Mouse (Mus musculus) forebrain, embryonic 11.5 days (tissue): Measurements from ENCODE around the gene 2410004B18Rik. TPM values are rescaled to one million over a fixed set of nuclear protein-coding genes. Genes with fewer than 3 reads are reported as not detected.
A peak's percentile ranks its signal among the peaks of the same experiment; 100 is the strongest.

ENCODE experiments used
- ATAC-seq: fragments of 200-750 bp; cut with Nextera tagmentation; replicated peaks from 2 replicates; pipeline ENCODE4 v1.8.0; 2017; ENCODE audit warnings: moderate TSS enrichment; ENCODE audit not compliant: low FRiP score
- DNase-seq: peaks from one replicate; pipeline ENCODE4 v3.0.0-alpha.2; 2017; ENCODE audit warnings: low spot score
- H3K27ac ChIP-seq: fragments of 300-500 bp; sonication (generic); 2 replicates; pipeline ENCODE4 v1.5.1; 2014; ENCODE audit warnings: low read depth, low read length
- H3K27me3 ChIP-seq: fragments of 300-500 bp; sonication (generic); 2 replicates; pipeline ENCODE4 v1.6.1; 2014; ENCODE audit warnings: mild to moderate bottlenecking, low read length, mixed read lengths; ENCODE audit not compliant: control insufficient read depth, insufficient read depth
- H3K36me3 ChIP-seq: fragments of 300-500 bp; sonication (generic); 2 replicates; pipeline ENCODE4 v1.6.1; 2014; ENCODE audit warnings: mild to moderate bottlenecking, low read length, moderate library complexity, mixed read lengths; ENCODE audit not compliant: control insufficient read depth, insufficient read depth
- H3K4me1 ChIP-seq: fragments of 300-500 bp; sonication (generic); replicated peaks from 2 replicates; pipeline ENCODE4 v1.6.1; 2014; ENCODE audit warnings: low read length, mixed read lengths; ENCODE audit not compliant: control insufficient read depth, insufficient read depth
- H3K4me2 ChIP-seq: fragments of 300-500 bp; sonication (generic); 2 replicates; pipeline ENCODE4 v1.6.1; 2014; ENCODE audit warnings: low read depth, mild to moderate bottlenecking, low read length, moderate library complexity, mixed read lengths; ENCODE audit not compliant: severe bottlenecking
- H3K4me3 ChIP-seq: fragments of 300-500 bp; sonication (generic); 2 replicates; pipeline ENCODE4 v1.5.1; 2014; ENCODE audit warnings: low read depth, low read length
- H3K9ac ChIP-seq: fragments of 300-500 bp; sonication (generic); 2 replicates; pipeline ENCODE4 v1.6.1; 2014; ENCODE audit warnings: low read length
- H3K9me3 ChIP-seq: fragments of 300-500 bp; sonication (generic); 2 replicates; pipeline ENCODE4 v1.6.1; 2016; ENCODE audit warnings: low read length, mixed read lengths; ENCODE audit not compliant: control insufficient read depth
- WGBS: fragments of 180-500 bp; shearing (Covaris S2); extraction: QIAGEN DNeasy Blood & Tissue Kit; methylation state at CpG from one replicate; pipeline ENCODE4 v1.1.7; 2014; 5-methylcytosine and 5-hydroxymethylcytosine counted together
- polyA plus RNA-seq: library from polyadenylated mRNA; unstranded; fragments of >200 nt; fragmentation: Nextera tagmentation; extraction: Ambion mirVana; gene quantifications from 2 replicates; pipeline ENCODE4 v1.2.1, GENCODE M21; 2014

2410004B18Rik gene
- polyA plus RNA-seq, 1 experiment from 2014 or later, result 59.5 TPM

GRCm38 (mm10) chr3:145922971-145923370 is 14.8 kb upstream of the 2410004B18Rik start:
- H3K4me1 ChIP-seq, result peaks cover 4% of the 10 kb centered on the region; the same call in 1 of the 2 replicates
- H3K9ac ChIP-seq, result no peak overlapping the region
- DNase-seq (no peak), ATAC-seq (no peak)
- no peaks in the 10 kb centered on the region for H3K36me3 ChIP-seq
- no peaks in the 10 kb centered on the region for H3K27me3 ChIP-seq
- no peak overlapping the region for H3K4me3 ChIP-seq
- no peak overlapping the region for H3K27ac ChIP-seq
- H3K9me3 ChIP-seq, result no peaks in the 10 kb centered on the region
- no peak overlapping the region for H3K4me2 ChIP-seq
- 69% methylated on average over 3 of the region's 3 CpGs for WGBS

- Histone ChIP-seq H3K27ac (peak overlapping the region; percentile 79), H3K4me1 (peaks cover 4% of the 10 kb centered on the region; the same call in 1 of the 2 replicates), H3K27me3 (no peaks in the 10 kb centered on the region), H3K9ac (peak overlapping the region; percentile 87), H3K4me3 (peak overlapping the region; percentile 83), H3K9me3 (no peaks in the 10 kb centered on the region), H3K4me2 (peak overlapping the region; percentile 63), H3K36me3 (no peaks in the 10 kb centered on the region)
- ATAC-seq (peak; percentile 100), DNase-seq (peak; percentile 99)
- under 1% methylated on average over 58 of the region's 58 CpGs for WGBS
Measured at GRCm38 (mm10) chr3:145923874-145924577, 13.8 kb upstream of the 2410004B18Rik start.

GRCm38 (mm10) chr3:145924649-145925337 is 13.0 kb upstream of the 2410004B18Rik start:
- H3K27ac ChIP-seq, result peak overlapping the region; percentile 79
- H3K27me3 ChIP-seq, result no peaks in the 10 kb centered on the region
- no peaks in the 10 kb centered on the region for H3K9me3 ChIP-seq
- H3K4me3 ChIP-seq, result peak overlapping the region; percentile 83
- DNase-seq, result no peak
- peak overlapping the region; percentile 63 for H3K4me2 ChIP-seq
- 5% methylated on average over 39 of the region's 39 CpGs for WGBS
- peak overlapping the region; percentile 87 for H3K9ac ChIP-seq
- H3K4me1 ChIP-seq, result peaks cover 4% of the 10 kb centered on the region; the same call in 1 of the 2 replicates
- no peak for ATAC-seq
- H3K36me3 ChIP-seq, result no peaks in the 10 kb centered on the region

GRCm38 (mm10) chr3:145925506-145925905 is 12.3 kb upstream of the 2410004B18Rik start:
- no peak for DNase-seq
- Histone ChIP-seq H3K27ac (no peak overlapping the region), H3K36me3 (no peaks in the 10 kb centered on the region), H3K9ac (peak overlapping the region; percentile 25; the same call in 1 of the 2 replicates), H3K4me2 (peak overlapping the region; percentile 63; the same call in 1 of the 2 replicates), H3K4me1 (peaks cover 4% of the 10 kb centered on the region; the same call in 1 of the 2 replicates), H3K9me3 (no peaks in the 10 kb centered on the region), H3K27me3 (no peaks in the 10 kb centered on the region), H3K4me3 (peak overlapping the region; percentile 83)
- 81% methylated on average over 5 of the region's 5 CpGs for WGBS
- no peak for ATAC-seq

GRCm38 (mm10) chr3:145929525-145930400 is 8.1 kb upstream of the 2410004B18Rik start:
- H3K9ac ChIP-seq, result no peak overlapping the region
- H3K9me3 ChIP-seq, result no peaks in the 10 kb centered on the region
- H3K36me3 ChIP-seq, result no peaks in the 10 kb centered on the region; the same call in 1 of the 2 replicates
- ATAC-seq (no peak), DNase-seq (no peak)
- H3K27ac ChIP-seq, result no peak overlapping the region
- no peak overlapping the region for H3K4me2 ChIP-seq
- 70% methylated on average over 7 of the region's 7 CpGs for WGBS
- peaks cover 4% of the 10 kb centered on the region; the same call in 1 of the 2 replicates for H3K4me1 ChIP-seq
- no peaks in the 10 kb centered on the region for H3K27me3 ChIP-seq
- H3K4me3 ChIP-seq, result no peak overlapping the region

- Histone ChIP-seq H3K4me3 (no peak overlapping the region), H3K4me2 (no peak overlapping the region), H3K36me3 (no peaks in the 10 kb centered on the region; the same call in 1 of the 2 replicates), H3K27ac (no peak overlapping the region), H3K9me3 (no peaks in the 10 kb centered on the region), H3K27me3 (no peaks in the 10 kb centered on the region), H3K4me1 (peaks cover 2% of the 10 kb centered on the region; the same call in 1 of the 2 replicates), H3K9ac (no peak overlapping the region)
- 90% methylated on average over 9 of the region's 9 CpGs for WGBS
- DNase-seq (no peak), ATAC-seq (no peak)
Measured at GRCm38 (mm10) chr3:145933845-145934244, 4.0 kb upstream of the 2410004B18Rik start.

GRCm38 (mm10) chr3:145938405-145939349 is 863 bp downstream of the 2410004B18Rik start:
- Histone ChIP-seq H3K4me1 (peaks cover 8% of the 10 kb centered on the region), H3K9me3 (no peaks in the 10 kb centered on the region), H3K4me3 (peak overlapping the region; percentile 97), H3K36me3 (no peaks in the 10 kb centered on the region; the same call in 1 of the 2 replicates), H3K27me3 (no peaks in the 10 kb centered on the region), H3K4me2 (peak overlapping the region; percentile 61), H3K9ac (peak overlapping the region; percentile 69), H3K27ac (no peak overlapping the region)
- ATAC-seq (no peak; the same call in none of the 2 replicates), DNase-seq (no peak)
- 23% methylated on average over 47 of the region's 50 CpGs for WGBS
